In genomic region chr2:131309296-131309695, GRCm38 (mm10) we compare ENCODE assay signal across 20 mouse cellular contexts. TPM values are rescaled to one million over a fixed set of nuclear protein-coding genes. Genes with fewer than 3 reads are reported as not detected.
DNase-seq lines count a peak whose midpoint lies in the region; ATAC-seq and TF ChIP-seq lines count a peak whose summit lies in the region.
"Had no signal": no experiment of that assay in that cellular context is flagged by ENCODE, and none has a peak within 500 bp of the region (broad histone marks: within the 10 kb centered on the region; RNA-seq: fewer than 3 reads in every experiment).

No protein-coding gene starts in this region.

- no peak for ATAC-seq in intestine, postnatal 0 days
- ATAC-seq: forebrain, embryonic 14.5 days; hindbrain, embryonic 16.5 days had no signal

- H3K4me1 ChIP-seq in cerebellum, adult 2 months (ENCODE audit: control insufficient read depth, insufficient read depth, low read length) = no peaks in the 10 kb centered on the region
- H3K4me1 ChIP-seq in kidney, adult 2 months (ENCODE audit: control insufficient read depth, insufficient read depth, low read length) = no peaks in the 10 kb centered on the region
- no peaks in the 10 kb centered on the region for H3K4me1 ChIP-seq in intestine, postnatal 0 days (replicated peaks; ENCODE audit: control insufficient read depth, insufficient read depth, low read length)
- H3K4me1 ChIP-seq: embryonic facial prominence, embryonic 15.5 days; forebrain, embryonic 10.5 days; heart, embryonic 13.5 days; hindbrain, embryonic 12.5 days had no signal

- H3K27ac ChIP-seq in cerebellum, adult 2 months (ENCODE audit: insufficient read depth, low read length) = no peak overlapping the region
- H3K27ac ChIP-seq in kidney, adult 2 months (ENCODE audit: insufficient read depth, low read depth, low read length) = no peak overlapping the region
- no peak overlapping the region for H3K27ac ChIP-seq in intestine, postnatal 0 days (ENCODE audit: low read depth, low read length)
- H3K27ac ChIP-seq: embryonic facial prominence, embryonic 15.5 days; forebrain, embryonic 10.5 days; gastrocnemius, adult 2 months; heart, embryonic 13.5 days; hindbrain, embryonic 12.5 days had no signal

- H3K9me3 ChIP-seq in intestine, postnatal 0 days (ENCODE audit: control insufficient read depth) = no peaks in the 10 kb centered on the region
- H3K9me3 ChIP-seq: embryonic facial prominence, embryonic 15.5 days; forebrain, embryonic 10.5 days; heart, embryonic 13.5 days; hindbrain, embryonic 12.5 days had no signal

- H3K4me3 ChIP-seq in cerebellum, adult 2 months (replicated peaks; ENCODE audit: insufficient read depth, low read depth, low read length) = no peak overlapping the region
- H3K4me3 ChIP-seq in kidney, adult 2 months (ENCODE audit: insufficient read depth, low read depth, low read length) = no peak overlapping the region
- H3K4me3 ChIP-seq in intestine, postnatal 0 days (ENCODE audit: low read depth, low read length) = no peak overlapping the region
- H3K4me3 ChIP-seq: embryonic facial prominence, embryonic 15.5 days; erythroblast, embryonic 14.5 days; forebrain, embryonic 10.5 days; gastrocnemius, adult 2 months; heart, embryonic 13.5 days; hindbrain, embryonic 12.5 days had no signal

- H3K36me3 ChIP-seq in kidney, adult 2 months (ENCODE audit: control insufficient read depth, insufficient read depth, low read length) = no peaks in the 10 kb centered on the region; the same call in 1 of the 2 replicates
- H3K36me3 ChIP-seq in intestine, postnatal 0 days (ENCODE audit: control insufficient read depth, insufficient read depth) = 0 out of 2 replicates have a peak, but pooled peaks cover under 1% of the 10 kb centered on the region

- no peaks in the 10 kb centered on the region for H3K27me3 ChIP-seq in cerebellum, adult 2 months (ENCODE audit: control insufficient read depth, insufficient read depth, low read length)
- H3K27me3 ChIP-seq in kidney, adult 2 months (replicated peaks; ENCODE audit: control insufficient read depth, insufficient read depth, low read length) = no peaks in the 10 kb centered on the region
- no peaks in the 10 kb centered on the region for H3K27me3 ChIP-seq in intestine, postnatal 0 days (replicated peaks; ENCODE audit: control insufficient read depth, insufficient read depth, low read length)
- H3K27me3 ChIP-seq: embryonic facial prominence, embryonic 15.5 days; heart, embryonic 13.5 days; hindbrain, embryonic 12.5 days had no signal

- TF ChIP-seq CTCF in cerebellum, adult 2 months (IDR thresholded peaks at IDR 0.05; ENCODE audit: borderline replicate concordance, insufficient read depth, low read depth, low read length) = no peak
- TF ChIP-seq CTCF in kidney, adult 2 months (conservative IDR thresholded peaks at IDR 0.05; ENCODE audit: insufficient read depth, insufficient read length, low read depth, low read length) = no peak
- TF ChIP-seq CTCF in intestine, postnatal 0 days (IDR thresholded peaks at IDR 0.05; ENCODE audit: low read depth) = no peak

- TF ChIP-seq POLR2A in cerebellum, adult 2 months (IDR thresholded peaks at IDR 0.05; ENCODE audit: borderline replicate concordance, insufficient read depth, low read length) = no peak
- TF ChIP-seq POLR2A in kidney, adult 2 months (IDR thresholded peaks at IDR 0.05; ENCODE audit: low read depth, low read length) = no peak

- H3K4me2 ChIP-seq in intestine, postnatal 0 days (replicated peaks; ENCODE audit: low read depth) = no peak overlapping the region
- H3K4me2 ChIP-seq: embryonic facial prominence, embryonic 15.5 days; heart, embryonic 13.5 days; hindbrain, embryonic 12.5 days had no signal

- 63% methylated on average over 6 of the region's 6 CpGs for WGBS in cerebellum, adult 2 months
- 43% methylated on average over 6 of the region's 6 CpGs for WGBS in kidney, adult 2 months
- WGBS in intestine, postnatal 0 days = 57% methylated on average over 6 of the region's 6 CpGs

- DNase-seq in cerebellum, postnatal 10 days = peak; percentile 25 to 28
- no peak for DNase-seq in cerebellum, adult 2 months
- DNase-seq in kidney, adult 2 months = peak; percentile 79
- no peak for DNase-seq in kidney, postnatal 14 days
- DNase-seq in adipocyte (ENCODE audit: low spot score) = peak; percentile 23
- DNase-seq in kidney, postnatal 10 days = peak; percentile 33
- DNase-seq in thymus, postnatal 14 days = no peak
- DNase-seq: cerebellum, adult 18-20 months; embryo, embryonic 11 days; gastrocnemius, adult 2 months; gastrocnemius, postnatal 25 days; heart, postnatal 4 days had no signal

- H3K9ac ChIP-seq in intestine, postnatal 0 days (ENCODE audit: low read depth, low read length) = no peak overlapping the region
- H3K9ac ChIP-seq: embryonic facial prominence, embryonic 15.5 days; heart, embryonic 13.5 days; hindbrain, embryonic 12.5 days had no signal

RNA-seq across cellular contexts. Expression of gene Rnf24, which starts 43.4 kb away (rescaled TPM):
- 14.5 and 14.6 TPM in 2 replicates for polyA plus RNA-seq in cerebellum, adult 2 months (2012; rRNA removed)
- polyA plus RNA-seq in kidney, adult 2 months (2012; rRNA removed) = 18.2 and 26.0 TPM in 2 replicates
- polyA plus RNA-seq in intestine, postnatal 0 days (2015; fragmentation: Nextera tagmentation; extraction: Ambion mirVana) = 1.1 and 1.4 TPM in 2 replicates
- polyA plus RNA-seq: erythroblast, embryonic 14.5 days had no signal

RNA-seq across cellular contexts. Expression of gene Pank2, which starts 47.0 kb away (rescaled TPM):
- 35.6 and 36.7 TPM in 2 replicates for polyA plus RNA-seq in cerebellum, adult 2 months (2012; rRNA removed)
- polyA plus RNA-seq in kidney, adult 2 months (2012; rRNA removed) = 13.0 and 13.8 TPM in 2 replicates
- polyA plus RNA-seq in intestine, postnatal 0 days (2015; fragmentation: Nextera tagmentation; extraction: Ambion mirVana) = 32.4 and 35.1 TPM in 2 replicates

Comparison
In these comparisons a context has a peak if more than half of its experiments do, and no peak if none do; other contexts are left out.
1. DNase-seq: peak in cerebellum, postnatal 10 days (2 of 2), kidney, adult 2 months (single experiment), adipocyte (single experiment) and kidney, postnatal 10 days (single experiment); none in cerebellum, adult 2 months (0 of 2), kidney, postnatal 14 days (single experiment) and thymus, postnatal 14 days (single experiment).